Mouse (Mus musculus) midbrain, postnatal 0 days (tissue): ENCODE data around the gene Ltbp1. TPM values are rescaled to one million over a fixed set of nuclear protein-coding genes. Genes with fewer than 3 reads are reported as not detected.

ENCODE experiments used
- ATAC-seq: fragments of 200-750 bp; cut with Nextera tagmentation; 2 replicates; pipeline ENCODE4 v1.8.0; 2017; ENCODE audit warnings: moderate number of reproducible peaks, mild to moderate bottlenecking, moderate TSS enrichment, moderate library complexity; ENCODE audit not compliant: low FRiP score
- DNase-seq: peaks from one replicate; pipeline ENCODE4 v3.0.0-alpha.2; 2015; ENCODE audit warnings: low spot score
- H3K27ac ChIP-seq: fragments of 300-500 bp; sonication (generic); 2 replicates; pipeline ENCODE4 v1.5.1; 2014; ENCODE audit warnings: low read depth, mild to moderate bottlenecking, low read length, mixed read lengths
- H3K27me3 ChIP-seq: fragments of 300-500 bp; sonication (generic); 2 replicates; pipeline ENCODE4 v1.6.1; 2014; ENCODE audit warnings: low read length, control low read depth, mixed read lengths; ENCODE audit not compliant: insufficient read depth
- H3K36me3 ChIP-seq: fragments of 300-500 bp; sonication (generic); 2 replicates; pipeline ENCODE4 v1.6.1; 2014; ENCODE audit warnings: low read length, control low read depth, mixed read lengths; ENCODE audit not compliant: insufficient read depth
- H3K4me1 ChIP-seq: fragments of 300-500 bp; sonication (generic); 2 replicates; pipeline ENCODE4 v1.6.1; 2014; ENCODE audit warnings: mild to moderate bottlenecking, control low read depth, antibody characterized with exemption, low read length, mixed read lengths; ENCODE audit not compliant: insufficient read depth
- H3K4me2 ChIP-seq: fragments of 300-500 bp; sonication (generic); 2 replicates; pipeline ENCODE4 v1.6.1; 2014; ENCODE audit warnings: low read depth, mild to moderate bottlenecking, low read length, mixed read lengths; ENCODE audit not compliant: poor library complexity, severe bottlenecking
- H3K4me3 ChIP-seq: fragments of 300-500 bp; sonication (generic); 2 replicates; pipeline ENCODE4 v1.5.1; 2014; ENCODE audit warnings: low read depth, mild to moderate bottlenecking, low read length, moderate library complexity
- H3K9ac ChIP-seq: fragments of 300-500 bp; sonication (generic); replicated peaks from 2 replicates; pipeline ENCODE4 v1.6.1; 2014; ENCODE audit warnings: mild to moderate bottlenecking, low read length, moderate library complexity, mixed read lengths; ENCODE audit not compliant: poor library complexity, severe bottlenecking
- H3K9me3 ChIP-seq: fragments of 300-500 bp; sonication (generic); 2 replicates; pipeline ENCODE4 v1.6.1; 2016; ENCODE audit warnings: low read length, control low read depth
- CTCF ChIP-seq: IDR thresholded peaks from 2 replicates; pipeline ENCODE4 v1.5.1; 2016; ENCODE audit warnings: antibody characterized with exemption, mild to moderate bottlenecking
- WGBS: fragments of 180-500 bp; shearing (Covaris S2); extraction: QIAGEN DNeasy Blood & Tissue Kit; methylation state at CpG from one replicate; pipeline ENCODE4 v1.1.7; 2014; 5-methylcytosine and 5-hydroxymethylcytosine counted together
- polyA plus RNA-seq: library from polyadenylated mRNA; unstranded; fragments of >200 nt; fragmentation: Nextera tagmentation; extraction: Ambion mirVana; gene quantifications from 2 replicates; pipeline ENCODE4 v1.2.1, GENCODE M21; 2015
- total RNA-seq: library from RNA; depleted of rRNA; stranded (reverse); fragments of >200 nt; gene quantifications from 2 replicates; pipeline ENCODE4 v1.2.3, GENCODE M21; 2014

Ltbp1 gene
- total and polyA plus RNA-seq, 2 experiments from 2014 or later: 0.89 to 3.0 TPM

DNA sequence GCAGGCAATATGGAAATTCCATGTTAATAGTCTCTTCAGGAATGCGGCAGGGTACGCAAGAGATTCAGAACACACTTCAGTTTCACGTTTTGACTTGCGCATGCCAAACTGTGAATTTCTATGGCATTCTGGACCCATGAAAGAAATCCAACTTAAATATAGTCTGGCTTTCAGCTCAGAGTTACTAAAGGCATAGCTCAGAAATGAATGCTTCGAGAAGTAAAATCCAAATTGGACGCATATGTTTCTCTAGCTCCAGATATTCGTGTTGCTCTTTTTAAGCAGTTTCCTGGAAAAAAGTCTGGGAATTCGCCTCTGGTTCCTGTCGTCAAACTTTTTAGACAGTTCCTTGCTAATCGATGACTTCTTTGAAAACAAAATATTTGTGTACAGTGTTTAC lies 318.4 kb downstream of the Ltbp1 start:
- H3K9me3 ChIP-seq: no peaks in the 10 kb centered on the region
- ATAC-seq (no peak), DNase-seq (no peak)
- H3K27me3 ChIP-seq: no peaks in the 10 kb centered on the region
- no peak overlapping the region for H3K4me3 ChIP-seq
- H3K36me3 ChIP-seq: no peaks in the 10 kb centered on the region
- H3K27ac ChIP-seq: no peak overlapping the region
- H3K9ac ChIP-seq: no peak overlapping the region
- no peak for TF ChIP-seq CTCF
- H3K4me2 ChIP-seq: no peak overlapping the region
- no peaks in the 10 kb centered on the region for H3K4me1 ChIP-seq
- WGBS: 83% methylated on average over 10 of the region's 10 CpGs

DNA sequence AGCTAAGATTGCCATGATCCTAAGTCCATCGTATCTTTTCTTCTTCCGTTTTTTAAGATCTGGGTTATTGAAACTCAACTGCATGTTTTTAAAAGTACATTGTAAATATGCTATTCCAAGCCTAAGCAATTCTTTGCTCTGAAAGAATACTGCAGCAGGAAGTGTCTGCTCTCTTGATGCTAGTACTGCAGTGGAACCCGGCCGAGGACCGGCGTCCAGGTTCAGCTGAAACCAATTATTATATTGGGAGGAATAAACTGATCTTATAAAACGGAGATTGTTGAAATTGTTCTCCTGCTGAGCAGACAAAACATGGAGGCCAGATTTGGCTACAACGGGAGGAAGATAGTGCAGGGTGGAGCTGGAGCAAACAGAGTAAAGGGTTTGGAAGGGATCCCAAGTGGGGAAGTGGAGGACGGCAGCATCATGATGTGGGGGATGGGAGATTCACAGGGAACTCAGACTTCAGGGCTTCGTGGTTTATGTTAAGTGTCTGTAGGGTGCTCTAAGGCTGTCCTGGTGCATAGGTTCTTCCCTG lies 322.8 kb downstream of the Ltbp1 start:
- no peak overlapping the region for H3K27ac ChIP-seq
- H3K4me1 ChIP-seq: no peaks in the 10 kb centered on the region
- no peak for TF ChIP-seq CTCF
- no peak overlapping the region for H3K4me3 ChIP-seq
- H3K9me3 ChIP-seq: no peaks in the 10 kb centered on the region
- WGBS: 85% methylated on average over 10 of the region's 10 CpGs
- DNase-seq: no peak
- no peaks in the 10 kb centered on the region for H3K36me3 ChIP-seq
- ATAC-seq: no peak
- H3K9ac ChIP-seq: no peak overlapping the region
- no peak overlapping the region for H3K4me2 ChIP-seq
- no peaks in the 10 kb centered on the region for H3K27me3 ChIP-seq

DNA sequence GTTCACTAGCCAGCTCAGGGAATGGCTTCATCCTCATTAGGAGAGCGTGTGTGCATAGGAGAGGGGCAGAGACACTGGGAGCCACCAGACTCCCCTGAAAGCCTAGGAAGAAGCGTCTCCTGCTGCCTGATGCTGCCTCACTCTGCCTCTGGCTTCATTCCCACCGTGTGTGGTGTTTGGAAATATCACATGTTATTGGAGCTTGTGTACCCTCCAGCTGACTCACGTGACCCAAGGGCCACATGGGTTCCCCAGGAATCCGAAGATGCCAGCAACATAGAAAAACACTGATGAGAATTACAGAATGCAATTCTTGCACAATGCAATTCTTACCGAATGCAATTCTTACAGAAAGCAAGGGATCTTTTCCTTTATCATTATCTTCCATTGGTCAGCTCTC lies 325.0 kb downstream of the Ltbp1 start:
- Histone ChIP-seq H3K9me3 (no peaks in the 10 kb centered on the region), H3K4me1 (no peaks in the 10 kb centered on the region), H3K4me3 (no peak overlapping the region), H3K4me2 (no peak overlapping the region), H3K9ac (no peak overlapping the region), H3K36me3 (no peaks in the 10 kb centered on the region), H3K27ac (no peak overlapping the region), H3K27me3 (no peaks in the 10 kb centered on the region)
- DNase-seq (no peak), ATAC-seq (no peak)
- WGBS: 87% methylated on average over 6 of the region's 6 CpGs
- no peak for TF ChIP-seq CTCF

DNA sequence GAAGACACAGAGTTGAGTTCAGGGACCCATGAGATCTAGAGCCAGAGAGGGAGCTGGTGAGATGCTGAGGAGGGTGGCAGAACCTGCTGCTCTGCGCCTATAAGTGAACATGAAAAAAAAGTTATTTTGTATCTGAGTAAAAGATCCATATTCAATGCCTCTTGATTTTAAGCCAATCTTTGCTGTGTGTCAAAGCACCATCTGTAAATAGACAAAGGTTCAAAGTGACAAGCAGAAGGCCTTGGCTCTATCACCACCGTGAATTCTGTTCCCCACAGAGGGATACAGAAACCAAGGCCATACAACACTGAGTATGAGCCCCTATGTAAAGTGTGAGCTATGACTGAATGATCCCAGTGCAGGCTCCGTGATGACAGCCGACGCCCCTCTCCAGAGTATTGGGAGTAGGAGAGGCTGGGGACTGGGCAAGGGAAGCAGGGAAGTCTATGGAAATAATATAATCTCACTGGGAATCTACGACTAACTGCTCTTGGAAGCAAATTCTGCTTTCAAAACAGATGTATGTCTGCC lies 326.1 kb downstream of the Ltbp1 start:
- DNase-seq (no peak), ATAC-seq (no peak)
- Histone ChIP-seq H3K36me3 (no peaks in the 10 kb centered on the region), H3K27ac (no peak overlapping the region), H3K4me3 (no peak overlapping the region), H3K27me3 (no peaks in the 10 kb centered on the region), H3K4me1 (no peaks in the 10 kb centered on the region), H3K9ac (no peak overlapping the region), H3K4me2 (no peak overlapping the region), H3K9me3 (no peaks in the 10 kb centered on the region)
- TF ChIP-seq CTCF: no peak
- 87% methylated on average over 6 of the region's 6 CpGs for WGBS

DNA sequence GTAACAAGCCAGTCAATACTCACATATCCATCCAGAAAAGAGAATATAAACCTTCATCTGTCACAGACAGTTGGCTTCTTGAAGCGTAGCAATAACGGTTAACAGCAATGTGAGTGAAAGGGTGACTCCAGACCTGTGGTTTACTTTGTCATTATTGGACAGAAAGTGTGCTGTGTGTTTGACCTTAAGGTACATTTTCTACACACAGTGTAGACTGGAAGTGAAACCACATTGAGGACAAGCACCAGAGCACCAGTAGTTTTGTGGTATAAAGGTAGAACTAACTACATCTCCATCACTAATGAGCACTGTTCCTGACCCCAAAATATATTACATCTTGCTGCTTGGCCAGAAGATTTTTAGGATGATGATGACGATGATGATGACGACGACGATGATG lies 326.9 kb downstream of the Ltbp1 start:
- Histone ChIP-seq H3K27me3 (no peaks in the 10 kb centered on the region), H3K4me2 (no peak overlapping the region), H3K9ac (no peak overlapping the region), H3K4me1 (no peaks in the 10 kb centered on the region), H3K36me3 (no peaks in the 10 kb centered on the region), H3K27ac (no peak overlapping the region), H3K9me3 (no peaks in the 10 kb centered on the region), H3K4me3 (no peak overlapping the region)
- WGBS: 98% methylated on average over 6 of the region's 6 CpGs
- ATAC-seq (no peak), DNase-seq (no peak)
- no peak for TF ChIP-seq CTCF

DNA sequence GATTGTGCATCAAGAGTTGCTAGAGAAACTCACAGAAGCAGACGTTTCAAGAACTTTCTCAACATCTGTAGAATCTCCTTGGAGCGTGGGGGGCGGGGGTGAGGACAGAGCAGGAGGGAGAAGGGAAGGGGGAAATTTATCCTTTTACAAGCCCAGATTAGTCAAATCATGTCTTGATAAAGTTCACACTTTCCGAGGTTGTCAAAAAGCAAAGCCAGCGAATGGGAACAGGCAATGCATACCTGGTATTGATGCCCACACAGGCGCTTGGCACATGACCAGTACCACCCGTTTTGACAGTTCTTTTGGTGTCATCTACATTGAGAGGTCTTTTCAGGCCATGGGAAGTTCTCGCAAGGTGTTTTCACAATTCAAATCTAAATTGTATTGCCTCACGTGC lies 327.6 kb downstream of the Ltbp1 start:
- no peak for TF ChIP-seq CTCF
- no peak overlapping the region for H3K27ac ChIP-seq
- WGBS: 89% methylated on average over 9 of the region's 9 CpGs
- H3K27me3 ChIP-seq: no peaks in the 10 kb centered on the region
- no peaks in the 10 kb centered on the region for H3K4me1 ChIP-seq
- no peak for DNase-seq
- no peak for ATAC-seq
- no peaks in the 10 kb centered on the region for H3K36me3 ChIP-seq
- H3K4me2 ChIP-seq: no peak overlapping the region
- H3K9me3 ChIP-seq: no peaks in the 10 kb centered on the region
- H3K4me3 ChIP-seq: no peak overlapping the region
- no peak overlapping the region for H3K9ac ChIP-seq
